Mouse (Mus musculus): Measurements from ENCODE around the gene Sympk.

Gene Sympk

GRCm38 (mm10) chr7:19024096-19024506, at the start of gene Sympk:
Sympk (plus strand) TSS chr7:19024377.
- DNase-seq (ENCODE audit: low spot score) = peak; percentile 79

- no peak for DNase-seq (ENCODE audit: low spot score)
Observed at GRCm38 (mm10) chr7:18978381-18978780, 45.8 kb upstream of the Sympk start.

GRCm38 (mm10) chr7:18986503-18986902, 37.7 kb upstream of the Sympk start:
- DNase-seq (ENCODE audit: low spot score) = no peak

GRCm38 (mm10) chr7:18987100-18987499, 37.1 kb upstream of the Sympk start, which contains the start of gene Nanos2:
Nanos2 (plus strand) TSS chr7:18987400.
- DNase-seq (ENCODE audit: low spot score) = no peak

- no peak for DNase-seq (ENCODE audit: low spot score)
Observed at GRCm38 (mm10) chr7:18987747-18988146, 36.4 kb upstream of the Sympk start.

GRCm38 (mm10) chr7:18988780-18989179, 35.4 kb upstream of the Sympk start:
- no peak for DNase-seq (ENCODE audit: low spot score)

GRCm38 (mm10) chr7:18989995-18990394, 34.2 kb upstream of the Sympk start:
- DNase-seq (ENCODE audit: low spot score) = no peak

GRCm38 (mm10) chr7:18990601-18991295, 33.4 kb upstream of the Sympk start, which contains the start of gene Mypop:
Mypop (plus strand) TSS chr7:18991245.
- DNase-seq (ENCODE audit: low spot score) = peak; percentile 99

GRCm38 (mm10) chr7:18991660-18992293, 32.4 kb upstream of the Sympk start:
- DNase-seq (ENCODE audit: low spot score) = no peak

GRCm38 (mm10) chr7:18992294-18992675, 31.9 kb upstream of the Sympk start:
- DNase-seq (ENCODE audit: low spot score) = no peak

GRCm38 (mm10) chr7:18993036-18993435, 31.1 kb upstream of the Sympk start:
- no peak for DNase-seq (ENCODE audit: low spot score)

GRCm38 (mm10) chr7:18998835-18999234, 25.3 kb upstream of the Sympk start:
- no peak for DNase-seq (ENCODE audit: low spot score)

GRCm38 (mm10) chr7:19000421-19000820, 23.8 kb upstream of the Sympk start:
- no peak for DNase-seq (ENCODE audit: low spot score)

- no peak for DNase-seq (ENCODE audit: low spot score)
Observed at GRCm38 (mm10) chr7:19001066-19001806, 22.9 kb upstream of the Sympk start.

GRCm38 (mm10) chr7:19001807-19002085, 22.4 kb upstream of the Sympk start:
- DNase-seq (ENCODE audit: low spot score) = no peak

GRCm38 (mm10) chr7:19002115-19002514, 22.1 kb upstream of the Sympk start:
- no peak for DNase-seq (ENCODE audit: low spot score)

- DNase-seq (ENCODE audit: low spot score) = peak; percentile 48
Observed at GRCm38 (mm10) chr7:19002848-19003498, 21.2 kb upstream of the Sympk start.

GRCm38 (mm10) chr7:19003902-19004630, 20.1 kb upstream of the Sympk start, which contains the start of gene Irf2bp1:
Irf2bp1 (plus strand) TSS chr7:19004044.
- peak; percentile 86 for DNase-seq (ENCODE audit: low spot score)

GRCm38 (mm10) chr7:19004631-19005079, 19.5 kb upstream of the Sympk start:
- no peak for DNase-seq (ENCODE audit: low spot score)

- DNase-seq (ENCODE audit: low spot score) = no peak
Observed at GRCm38 (mm10) chr7:19005417-19006121, 18.6 kb upstream of the Sympk start.

- DNase-seq (ENCODE audit: low spot score) = peak; percentile 38
Observed at GRCm38 (mm10) chr7:19006476-19006875, 17.7 kb upstream of the Sympk start.
